Mouse (Mus musculus) forebrain, embryonic 14.5 days (tissue): ENCODE measurements at regions not wholly inside any gene's neighbourhood (a gene's known extent, or its start where the extent isn't known, plus 50 kb on each side); places are given as distances from the start of the nearest gene placed in this dataset.

Experiments
- ATAC-seq: fragments of 200-750 bp; cut with Nextera tagmentation; 2 replicates; pipeline ENCODE4 v1.8.0; 2017; ENCODE audit warnings: mild to moderate bottlenecking, moderate library complexity
- DNase-seq: peaks from one replicate; pipeline ENCODE4 v3.0.0-alpha.2; 2015; ENCODE audit warnings: low spot score
- H3K27ac ChIP-seq: fragments of 300-500 bp; sonication (generic); 2 replicates; pipeline ENCODE4 v1.5.1; 2014; ENCODE audit warnings: low read depth, mild to moderate bottlenecking, control low read depth, low read length, moderate library complexity
- H3K27me3 ChIP-seq: fragments of 300-500 bp; sonication (generic); replicated peaks from 2 replicates; pipeline ENCODE4 v1.6.1; 2014; ENCODE audit warnings: low read length, control low read depth, mixed read lengths; ENCODE audit not compliant: control insufficient read depth, insufficient read depth
- H3K36me3 ChIP-seq: fragments of 300-500 bp; sonication (generic); 2 replicates; pipeline ENCODE4 v1.6.1; 2014; ENCODE audit warnings: low read length, control low read depth; ENCODE audit not compliant: control insufficient read depth, insufficient read depth
- H3K4me1 ChIP-seq: fragments of 300-500 bp; sonication (generic); 2 replicates; pipeline ENCODE4 v1.6.1; 2014; ENCODE audit warnings: antibody characterized with exemption, low read length, control low read depth; ENCODE audit not compliant: control insufficient read depth, insufficient read depth
- H3K4me2 ChIP-seq: fragments of 300-500 bp; sonication (generic); 2 replicates; pipeline ENCODE4 v1.6.1; 2014; ENCODE audit warnings: mild to moderate bottlenecking, control low read depth, low read length
- H3K4me3 ChIP-seq: fragments of 300-500 bp; sonication (generic); 2 replicates; pipeline ENCODE4 v1.5.1; 2014; ENCODE audit warnings: low read depth, low read length, control low read depth
- H3K9ac ChIP-seq: fragments of 300-500 bp; sonication (generic); 2 replicates; pipeline ENCODE4 v1.6.1; 2014; ENCODE audit warnings: mild to moderate bottlenecking, low read length, control low read depth, moderate library complexity
- H3K9me3 ChIP-seq: fragments of 300-500 bp; sonication (generic); replicated peaks from 2 replicates; pipeline ENCODE4 v1.6.1; 2016; ENCODE audit warnings: low read length, control low read depth, mixed read lengths; ENCODE audit not compliant: control insufficient read depth
- WGBS: fragments of 180-500 bp; shearing (Covaris S2); extraction: QIAGEN DNeasy Blood & Tissue Kit; methylation state at CpG from one replicate; pipeline ENCODE4 v1.1.7; 2014; 5-methylcytosine and 5-hydroxymethylcytosine counted together

GRCm38 (mm10) chrX:122021749-122022148 is 375.5 kb downstream of the Nap1l3 start:
- Histone ChIP-seq H3K9me3 (no peaks in the 10 kb centered on the region), H3K4me3 (no peak overlapping the region), H3K36me3 (no peaks in the 10 kb centered on the region), H3K9ac (no peak overlapping the region), H3K27me3 (no peaks in the 10 kb centered on the region), H3K27ac (no peak overlapping the region), H3K4me2 (no peak overlapping the region), H3K4me1 (no peaks in the 10 kb centered on the region)
- ATAC-seq (no peak), DNase-seq (peak; percentile 35)
- WGBS: 40% methylated on average over 1 of the region's 1 CpGs
